Mouse (Mus musculus): Measurements from ENCODE around the gene Slc25a54. TPM values are rescaled to one million over a fixed set of nuclear protein-coding genes. Genes with fewer than 3 reads are reported as not detected.

Gene Slc25a54
- total and polyA plus RNA-seq, 3 experiments = not detected

GRCm38 (mm10) chr3:109088460-109088859 is 8.2 kb downstream of the Slc25a54 start:
- dilution Hi-C loops (cut with MboI; ENCODE audit: extremely low pct_ligation_motif_present, extremely low pct_unique_long_range_greater_than_20kb, low sequenced_read_pairs) (no loop called here), in situ Hi-C loops (cut with MboI; ENCODE audit: low pct_ligation_motif_present, low pct_unique_long_range_greater_than_20kb, low sequenced_read_pairs) (no loop called here)
- H3K79me2 ChIP-seq (replicated peaks; ENCODE audit: control insufficient read depth, extremely low read depth, insufficient read depth, poor library complexity, severe bottlenecking) = no peaks in the 10 kb centered on the region
- H3K4me2 ChIP-seq (ENCODE audit: insufficient read depth, low read depth, poor library complexity, severe bottlenecking) = no peak overlapping the region
- H3K27me3 ChIP-seq (replicated peaks) = no peaks in the 10 kb centered on the region
- H3K27ac ChIP-seq (ENCODE audit: insufficient read depth, low read depth) = no peak overlapping the region
- peaks cover 0 to 3% of the 10 kb centered on the region in 2 experiments; a peak in 1 of 4 replicates for H3K4me1 ChIP-seq (ENCODE audit: control insufficient read depth in 1 of 2, insufficient read depth in 2 of 2)
- no peak for TF ChIP-seq ETS1 (conservative IDR thresholded peaks at IDR 0.05; ENCODE audit: low read depth, low read length)
- no peak for TF ChIP-seq RCOR1 (conservative IDR thresholded peaks at IDR 0.05; ENCODE audit: low read depth, low read length)
- no peak for TF ChIP-seq PAX5 (IDR thresholded peaks at IDR 0.05; ENCODE audit: low read length)
- TF ChIP-seq CTCF (conservative IDR thresholded peaks at IDR 0.05 in 1 of 2, IDR thresholded peaks at IDR 0.05 in 1 of 2; ENCODE audit: low read depth in 2 of 2, low read length in 2 of 2) = no peak
- TF ChIP-seq MXI1 (IDR thresholded peaks at IDR 0.05; ENCODE audit: low read depth, low read length) = no peak
- no peak for TF ChIP-seq SMC3 (IDR thresholded peaks at IDR 0.05; ENCODE audit: low read depth, low read length)
- no peak for TF ChIP-seq IRF4 (IDR thresholded peaks at IDR 0.05; ENCODE audit: low read depth, low read length)
- TF ChIP-seq NRF1 (IDR thresholded peaks at IDR 0.05; ENCODE audit: low read depth, low read length) = no peak
- no peaks in the 10 kb centered on the region for H3K36me3 ChIP-seq (replicated peaks in 1 of 2; ENCODE audit: control insufficient read depth in 1 of 2, insufficient read depth in 1 of 2, low read length in 1 of 2)
- DNase-seq (ENCODE audit: extremely low read depth) = no peak
- H3K9ac ChIP-seq (ENCODE audit: insufficient read depth, low read depth) = no peak overlapping the region
- no peaks in the 10 kb centered on the region for H3K9me3 ChIP-seq (replicated peaks; ENCODE audit: low read length)
- H3K4me3 ChIP-seq (replicated peaks in 1 of 3; ENCODE audit: low read depth in 2 of 3, low read length in 2 of 3, poor library complexity in 1 of 3) = no peak overlapping the region

GRCm38 (mm10) chr3:109104702-109105101 is 24.4 kb downstream of the Slc25a54 start:
- Histone ChIP-seq H3K4me1 (ENCODE audit: control insufficient read depth in 1 of 2, insufficient read depth in 2 of 2) (no peaks in the 10 kb centered on the region), H3K4me3 (replicated peaks in 1 of 3; ENCODE audit: low read depth in 2 of 3, low read length in 2 of 3, poor library complexity in 1 of 3) (no peak overlapping the region), H3K36me3 (replicated peaks in 1 of 2; ENCODE audit: control insufficient read depth in 1 of 2, insufficient read depth in 1 of 2, low read length in 1 of 2) (no peaks in the 10 kb centered on the region), H3K27me3 (replicated peaks) (no peaks in the 10 kb centered on the region), H3K9ac (ENCODE audit: insufficient read depth, low read depth) (no peak overlapping the region), H3K4me2 (ENCODE audit: insufficient read depth, low read depth, poor library complexity, severe bottlenecking) (no peak overlapping the region), H3K27ac (ENCODE audit: insufficient read depth, low read depth) (no peak overlapping the region), H3K79me2 (replicated peaks; ENCODE audit: control insufficient read depth, extremely low read depth, insufficient read depth, poor library complexity, severe bottlenecking) (no peaks in the 10 kb centered on the region), H3K9me3 (replicated peaks; ENCODE audit: low read length) (no peaks in the 10 kb centered on the region)
- in situ Hi-C loops (cut with MboI; ENCODE audit: low pct_ligation_motif_present, low pct_unique_long_range_greater_than_20kb, low sequenced_read_pairs) (no loop called here), dilution Hi-C loops (cut with MboI; ENCODE audit: extremely low pct_ligation_motif_present, extremely low pct_unique_long_range_greater_than_20kb, low sequenced_read_pairs) (no loop called here)
- no peak for DNase-seq (ENCODE audit: extremely low read depth)
- TF ChIP-seq CHD2 (IDR thresholded peaks at IDR 0.05; ENCODE audit: low read length) = no peak
- TF ChIP-seq GABPA (IDR thresholded peaks at IDR 0.05; ENCODE audit: insufficient replicate concordance, low read depth, low read length) = no peak
- no peak for TF ChIP-seq ELF1 (IDR thresholded peaks at IDR 0.05; ENCODE audit: low read depth, low read length)
- no peak for TF ChIP-seq NRF1 (IDR thresholded peaks at IDR 0.05; ENCODE audit: low read depth, low read length)
- TF ChIP-seq SIN3A (IDR thresholded peaks at IDR 0.05; ENCODE audit: low read length) = no peak
- TF ChIP-seq POLR2A (IDR thresholded peaks at IDR 0.05; ENCODE audit: low read depth, low read length) = no peak
- TF ChIP-seq JUND (conservative IDR thresholded peaks at IDR 0.05; ENCODE audit: low read depth, low read length) = no peak
- no peak for TF ChIP-seq RAD21 (IDR thresholded peaks at IDR 0.05; ENCODE audit: low read depth, low read length)
- TF ChIP-seq MXI1 (IDR thresholded peaks at IDR 0.05; ENCODE audit: low read depth, low read length) = no peak
- TF ChIP-seq ZKSCAN1 (IDR thresholded peaks at IDR 0.05; ENCODE audit: borderline replicate concordance, low read depth, low read length) = no peak
- no peak for TF ChIP-seq ZNF384 (IDR thresholded peaks at IDR 0.05; ENCODE audit: low read depth, low read length)
- no peak for TF ChIP-seq POLR2AphosphoS2 (IDR thresholded peaks at IDR 0.05; ENCODE audit: low read depth, low read length)
- TF ChIP-seq MAZ (IDR thresholded peaks at IDR 0.05; ENCODE audit: low read depth, low read length) = no peak
- no peak for TF ChIP-seq PAX5 (IDR thresholded peaks at IDR 0.05; ENCODE audit: low read length)
- no peak for TF ChIP-seq TBP (conservative IDR thresholded peaks at IDR 0.05; ENCODE audit: low read depth, low read length)
- TF ChIP-seq MAFK (IDR thresholded peaks at IDR 0.05; ENCODE audit: insufficient replicate concordance, low read length) = no peak
- no peak for TF ChIP-seq NELFE (IDR thresholded peaks at IDR 0.05; ENCODE audit: low read depth, low read length)
- TF ChIP-seq RCOR1 (conservative IDR thresholded peaks at IDR 0.05; ENCODE audit: low read depth, low read length) = no peak

All from CH12.LX (cell line).